ENCODE assay signal across 7 mouse cellular contexts in genomic region chr7:141463824-141464602, GRCm38 (mm10). TPM values are rescaled to one million over a fixed set of nuclear protein-coding genes. Genes with fewer than 3 reads are reported as not detected.
A peak's percentile ranks its signal among the peaks of the same experiment; 100 is the strongest.
DNase-seq lines count a peak whose midpoint lies in the region; ATAC-seq lines count a peak whose summit lies in the region.

No protein-coding gene starts in this region.

- H3K4me1 ChIP-seq in embryonic facial prominence, embryonic 13.5 days = peaks cover 57% of the 10 kb centered on the region
- peaks cover 47% of the 10 kb centered on the region for H3K4me1 ChIP-seq in hindbrain, embryonic 13.5 days (replicated peaks)
- peaks cover 33% of the 10 kb centered on the region for H3K4me1 ChIP-seq in liver, embryonic 11.5 days (replicated peaks; ENCODE audit: control insufficient read depth, insufficient read depth, low read length)
- peaks cover 13% of the 10 kb centered on the region for H3K4me1 ChIP-seq in neural tube, embryonic 14.5 days (ENCODE audit: control insufficient read depth, insufficient read depth, low read length)

- H3K27ac ChIP-seq in embryonic facial prominence, embryonic 13.5 days = no peak overlapping the region
- H3K27ac ChIP-seq in hindbrain, embryonic 13.5 days = peak overlapping the region; percentile 12; the same call in 1 of the 2 replicates
- no peak overlapping the region for H3K27ac ChIP-seq in liver, embryonic 11.5 days (ENCODE audit: low read depth, low read length)
- no peak overlapping the region for H3K27ac ChIP-seq in neural tube, embryonic 14.5 days (ENCODE audit: low read depth, low read length)

- H3K4me2 ChIP-seq in embryonic facial prominence, embryonic 13.5 days = peak overlapping the region; percentile 59
- peak overlapping the region; percentile 39 for H3K4me2 ChIP-seq in hindbrain, embryonic 13.5 days
- H3K4me2 ChIP-seq in liver, embryonic 11.5 days = peak overlapping the region; percentile 55
- peak overlapping the region; percentile 32; the same call in 1 of the 2 replicates for H3K4me2 ChIP-seq in neural tube, embryonic 14.5 days (ENCODE audit: low read depth, low read length)

- peaks cover 77% of the 10 kb centered on the region for H3K27me3 ChIP-seq in embryonic facial prominence, embryonic 13.5 days
- peaks cover 82% of the 10 kb centered on the region for H3K27me3 ChIP-seq in hindbrain, embryonic 13.5 days
- H3K27me3 ChIP-seq in liver, embryonic 11.5 days (replicated peaks; ENCODE audit: control insufficient read depth, insufficient read depth, low read length) = peaks cover 57% of the 10 kb centered on the region
- peaks cover 52% of the 10 kb centered on the region for H3K27me3 ChIP-seq in neural tube, embryonic 14.5 days (ENCODE audit: control insufficient read depth, insufficient read depth, low read length)

- DNase-seq in adrenal gland, adult 8-10 months = peak; percentile 57
- DNase-seq in liver, embryonic 11.5 days (ENCODE audit: low spot score) = no peak
- no peak for DNase-seq in urinary bladder, adult 2 months (ENCODE audit: low spot score)
- DNase-seq in embryo, embryonic 9.5 days (ENCODE audit: extremely low spot score) = no peak

- peaks cover 3% of the 10 kb centered on the region for H3K36me3 ChIP-seq in embryonic facial prominence, embryonic 13.5 days
- peaks cover 8% of the 10 kb centered on the region for H3K36me3 ChIP-seq in hindbrain, embryonic 13.5 days
- no peaks in the 10 kb centered on the region for H3K36me3 ChIP-seq in liver, embryonic 11.5 days (ENCODE audit: control insufficient read depth, insufficient read depth, low read length)
- peaks cover 8% of the 10 kb centered on the region; the same call in 1 of the 2 replicates for H3K36me3 ChIP-seq in neural tube, embryonic 14.5 days (ENCODE audit: control insufficient read depth, insufficient read depth, low read length)

- peak overlapping the region; percentile 31 for H3K4me3 ChIP-seq in embryonic facial prominence, embryonic 13.5 days
- H3K4me3 ChIP-seq in hindbrain, embryonic 13.5 days = peak overlapping the region; percentile 24
- H3K4me3 ChIP-seq in liver, embryonic 11.5 days (ENCODE audit: low read depth, low read length) = peak overlapping the region; percentile 32
- H3K4me3 ChIP-seq in neural tube, embryonic 14.5 days (ENCODE audit: low read depth, low read length) = no peak overlapping the region

- ATAC-seq in embryonic facial prominence, embryonic 13.5 days (ENCODE audit: insufficient number of reproducible peaks, insufficient read depth, low FRiP score, low TSS enrichment, low read depth) = no peak
- ATAC-seq in hindbrain, embryonic 13.5 days (ENCODE audit: low FRiP score) = no peak
- ATAC-seq in liver, embryonic 11.5 days (replicated peaks; ENCODE audit: low FRiP score) = no peak
- no peak for ATAC-seq in neural tube, embryonic 14.5 days (ENCODE audit: low read depth)

- WGBS in embryonic facial prominence, embryonic 13.5 days = 22% methylated on average over 12 of the region's 12 CpGs
- 16% methylated on average over 12 of the region's 12 CpGs for WGBS in hindbrain, embryonic 13.5 days
- WGBS in liver, embryonic 11.5 days = 22% methylated on average over 12 of the region's 12 CpGs
- WGBS in neural tube, embryonic 14.5 days = 14% methylated on average over 12 of the region's 12 CpGs

- no peaks in the 10 kb centered on the region for H3K9me3 ChIP-seq in embryonic facial prominence, embryonic 13.5 days
- no peaks in the 10 kb centered on the region for H3K9me3 ChIP-seq in hindbrain, embryonic 13.5 days
- no peaks in the 10 kb centered on the region for H3K9me3 ChIP-seq in liver, embryonic 11.5 days (ENCODE audit: control insufficient read depth, low read length)
- H3K9me3 ChIP-seq in neural tube, embryonic 14.5 days (ENCODE audit: control insufficient read depth, low read length) = no peaks in the 10 kb centered on the region

- 0 out of 2 replicates have a peak overlapping the region, but pooled peaks have one; percentile 40 for H3K9ac ChIP-seq in embryonic facial prominence, embryonic 13.5 days
- H3K9ac ChIP-seq in hindbrain, embryonic 13.5 days = peak overlapping the region; percentile 56; the same call in 1 of the 2 replicates
- H3K9ac ChIP-seq in liver, embryonic 11.5 days (ENCODE audit: low read depth, low read length) = no peak overlapping the region
- H3K9ac ChIP-seq in neural tube, embryonic 14.5 days (replicated peaks; ENCODE audit: low read depth, low read length) = 0 out of 2 replicates have a peak overlapping the region, but pooled peaks have one; percentile 1

RNA-seq across cellular contexts. Expression of gene Cracr2b, which starts 3.1 kb away (rescaled TPM):
- total RNA-seq in adrenal gland, adult 8-10 months (2022) = 10 to 100 TPM; 11.7 to 21.1 (median 18.7) TPM
- 11.5 and 12.7 TPM in 2 replicates for polyA plus RNA-seq in embryonic facial prominence, embryonic 13.5 days (2015; fragmentation: Nextera tagmentation; extraction: Ambion mirVana)
- polyA plus RNA-seq in hindbrain, embryonic 13.5 days (2015; fragmentation: Nextera tagmentation; extraction: Ambion mirVana) = 6.9 and 7.2 TPM in 2 replicates
- polyA plus RNA-seq in liver, embryonic 11.5 days (2014; fragmentation: Nextera tagmentation; extraction: Ambion mirVana) = 4.3 and 7.2 TPM in 2 replicates
- 3.6 and 6.6 TPM in 2 replicates for polyA plus RNA-seq in neural tube, embryonic 14.5 days (2014; fragmentation: Nextera tagmentation; extraction: Ambion mirVana)
- 24.0 and 25.8 TPM in 2 replicates for polyA plus RNA-seq in urinary bladder, adult 2 months (2012; rRNA removed)

RNA-seq across cellular contexts. Expression of gene Cd151, which starts 3.2 kb away (rescaled TPM):
- total RNA-seq in adrenal gland, adult 8-10 months (2022) = 100 to 1,000 TPM; 323 to 455 (median 409) TPM
- polyA plus RNA-seq in embryonic facial prominence, embryonic 13.5 days (2015; fragmentation: Nextera tagmentation; extraction: Ambion mirVana) = 16.5 and 16.6 TPM in 2 replicates
- polyA plus RNA-seq in hindbrain, embryonic 13.5 days (2015; fragmentation: Nextera tagmentation; extraction: Ambion mirVana) = 18.4 and 19.3 TPM in 2 replicates
- polyA plus RNA-seq in liver, embryonic 11.5 days (2014; fragmentation: Nextera tagmentation; extraction: Ambion mirVana) = 20.6 and 22.3 TPM in 2 replicates
- polyA plus RNA-seq in neural tube, embryonic 14.5 days (2014; fragmentation: Nextera tagmentation; extraction: Ambion mirVana) = 43.3 and 49.6 TPM in 2 replicates
- polyA plus RNA-seq in urinary bladder, adult 2 months (2012; rRNA removed) = 280 and 288 TPM in 2 replicates

RNA-seq across cellular contexts. Expression of gene Pnpla2, which starts 9.0 kb away (rescaled TPM):
- 100 to 1,000 TPM; 256 to 532 (median 452) TPM for total RNA-seq in adrenal gland, adult 8-10 months (2022)
- 13.4 and 13.5 TPM in 2 replicates for polyA plus RNA-seq in embryonic facial prominence, embryonic 13.5 days (2015; fragmentation: Nextera tagmentation; extraction: Ambion mirVana)
- 18.7 TPM in 2 replicates for polyA plus RNA-seq in hindbrain, embryonic 13.5 days (2015; fragmentation: Nextera tagmentation; extraction: Ambion mirVana)
- polyA plus RNA-seq in liver, embryonic 11.5 days (2014; fragmentation: Nextera tagmentation; extraction: Ambion mirVana) = 23.4 and 23.7 TPM in 2 replicates
- polyA plus RNA-seq in neural tube, embryonic 14.5 days (2014; fragmentation: Nextera tagmentation; extraction: Ambion mirVana) = 14.0 and 14.7 TPM in 2 replicates
- 108 and 133 TPM in 2 replicates for polyA plus RNA-seq in urinary bladder, adult 2 months (2012; rRNA removed)

RNA-seq across cellular contexts. Expression of gene Polr2l, which starts 10.9 kb away (rescaled TPM):
- 100 to 1,000 TPM in 3 of 4 experiments, 10 to 100 TPM in 1; 99.4 to 147 (median 129) TPM for total RNA-seq in adrenal gland, adult 8-10 months (2022)
- polyA plus RNA-seq in embryonic facial prominence, embryonic 13.5 days (2015; fragmentation: Nextera tagmentation; extraction: Ambion mirVana) = 64.5 and 70.3 TPM in 2 replicates
- polyA plus RNA-seq in hindbrain, embryonic 13.5 days (2015; fragmentation: Nextera tagmentation; extraction: Ambion mirVana) = 86.5 and 88.1 TPM in 2 replicates
- 95.3 and 104 TPM in 2 replicates for polyA plus RNA-seq in liver, embryonic 11.5 days (2014; fragmentation: Nextera tagmentation; extraction: Ambion mirVana)
- 74.0 and 87.3 TPM in 2 replicates for polyA plus RNA-seq in neural tube, embryonic 14.5 days (2014; fragmentation: Nextera tagmentation; extraction: Ambion mirVana)
- 41.8 and 48.1 TPM in 2 replicates for polyA plus RNA-seq in urinary bladder, adult 2 months (2012; rRNA removed)

RNA-seq across cellular contexts. Expression of gene Tspan4, which starts 11.0 kb away (rescaled TPM):
- total RNA-seq in adrenal gland, adult 8-10 months (2022) = 100 to 1,000 TPM in 2 of 4 experiments, 10 to 100 TPM in 2; 89.1 to 191 (median 124) TPM
- polyA plus RNA-seq in embryonic facial prominence, embryonic 13.5 days (2015; fragmentation: Nextera tagmentation; extraction: Ambion mirVana) = 46.4 and 55.6 TPM in 2 replicates
- 34.1 and 35.5 TPM in 2 replicates for polyA plus RNA-seq in hindbrain, embryonic 13.5 days (2015; fragmentation: Nextera tagmentation; extraction: Ambion mirVana)
- polyA plus RNA-seq in liver, embryonic 11.5 days (2014; fragmentation: Nextera tagmentation; extraction: Ambion mirVana) = 77.9 and 78.2 TPM in 2 replicates
- 55.7 and 63.3 TPM in 2 replicates for polyA plus RNA-seq in neural tube, embryonic 14.5 days (2014; fragmentation: Nextera tagmentation; extraction: Ambion mirVana)
- polyA plus RNA-seq in urinary bladder, adult 2 months (2012; rRNA removed) = 161 and 196 TPM in 2 replicates
